Mouse (Mus musculus): ENCODE measurements around the gene Fhl1. TPM values are rescaled to one million over a fixed set of nuclear protein-coding genes. Genes with fewer than 3 reads are reported as not detected.

The Fhl1 gene
- total RNA-seq, 2 experiments from 2014 or later, result 73.1 to 79.4 TPM

Other genes starting within 250 kb of the Fhl1 start
- gene Gm10477, start 207.0 kb upstream of the Fhl1 start, total RNA-seq (2021), result not detected
- not detected for gene Gm648, start 182.2 kb upstream of the Fhl1 start, total RNA-seq (2021)
- 10 to 100 TPM; 24.7 to 25.6 TPM for gene Mmgt1, start 133.7 kb upstream of the Fhl1 start, total RNA-seq (2021)
- 100 to 1,000 TPM; 105 to 117 TPM for gene Slc9a6, start 122.0 kb upstream of the Fhl1 start, total RNA-seq (2021)
- gene Map7d3, start 90.5 kb downstream of the Fhl1 start, total RNA-seq (2021), result under 1 TPM in 1 of 2 experiments, not detected in 1; 0.12 TPM
- not detected for gene Adgrg4, start 138.4 kb downstream of the Fhl1 start, total RNA-seq (2021)

All from layer of hippocampus, adult 18-20 months (tissue).